Mouse (Mus musculus): Measurements from ENCODE around the gene Gemin7. TPM values are rescaled to one million over a fixed set of nuclear protein-coding genes. Genes with fewer than 3 reads are reported as not detected.
A peak's percentile ranks its signal among the peaks of the same experiment; 100 is the strongest.

Gene Gemin7
- total and polyA plus RNA-seq, 2 experiments from 2014 or later: 38.2 to 148 TPM

DNA sequence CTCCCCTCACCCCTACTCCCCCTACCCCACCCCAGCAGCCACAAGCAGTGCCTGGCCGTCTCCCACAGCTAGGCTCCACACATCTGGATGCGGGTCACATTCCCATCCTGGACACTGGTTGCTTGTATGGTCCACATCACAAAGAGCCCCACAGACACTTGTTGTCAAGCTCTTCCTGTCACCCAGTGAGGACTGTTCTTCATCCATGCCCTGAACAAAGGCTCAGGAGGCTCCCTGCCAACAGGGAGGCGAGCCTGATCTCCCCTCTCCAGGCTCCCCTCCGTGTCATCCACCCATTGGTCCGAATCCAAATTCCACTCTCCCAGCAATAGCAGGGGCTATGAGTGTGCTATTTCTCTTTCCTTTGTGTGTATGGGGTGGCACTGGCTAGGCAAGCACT is 23.2 kb upstream of the Gemin7 start:
- Histone ChIP-seq H3K36me3 (ENCODE audit: insufficient read depth) (peaks cover 27% of the 10 kb centered on the region), H3K4me1 (ENCODE audit: insufficient read depth) (peaks cover 15% of the 10 kb centered on the region), H3K9ac (no peak overlapping the region), H3K9me3 (ENCODE audit: low read length) (no peaks in the 10 kb centered on the region), H3K4me3 (ENCODE audit: low read depth, low read length) (no peak overlapping the region), H3K27me3 (ENCODE audit: insufficient read depth, low read length) (no peaks in the 10 kb centered on the region), H3K4me2 (ENCODE audit: low read depth) (no peak overlapping the region), H3K27ac (ENCODE audit: low read depth, low read length) (no peak overlapping the region)
- ATAC-seq (peak; percentile 52), DNase-seq (peak; percentile 52)
- 48% methylated on average over 5 of the region's 5 CpGs for WGBS
- no peak for TF ChIP-seq CTCF (IDR thresholded peaks at IDR 0.05; ENCODE audit: low read depth)

DNA sequence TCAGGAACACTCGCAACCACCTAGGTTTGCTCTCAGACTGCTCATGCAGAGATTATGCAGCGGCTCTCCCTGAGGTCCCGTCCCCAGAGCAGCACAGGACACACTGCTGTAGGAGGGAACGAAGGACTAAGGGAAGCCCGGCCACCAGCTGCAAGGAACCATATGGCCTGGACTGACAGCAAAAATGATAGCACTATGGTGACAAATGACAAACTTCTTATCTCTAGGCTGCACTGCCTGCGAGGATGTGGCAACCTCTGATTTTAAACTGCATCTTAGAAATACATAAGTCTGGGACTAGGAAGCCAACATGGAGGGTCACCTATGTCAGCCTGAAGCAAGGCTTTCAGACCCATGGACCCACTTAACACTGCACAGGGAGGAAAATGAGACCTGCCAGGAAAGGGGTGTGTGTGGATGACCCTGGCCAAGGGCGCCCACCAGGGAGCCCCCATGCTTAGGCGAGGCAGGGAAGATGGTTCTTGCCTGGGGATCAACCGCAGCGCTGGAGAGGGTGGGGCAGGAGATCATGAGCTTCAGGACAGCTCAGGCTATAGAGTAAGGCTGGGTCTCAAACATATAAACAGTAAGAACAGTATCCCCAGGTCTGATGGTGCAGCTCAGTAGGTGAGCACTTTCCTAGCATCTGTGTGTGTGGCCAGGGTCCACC is 15.8 kb upstream of the Gemin7 start:
- no peaks in the 10 kb centered on the region for H3K9me3 ChIP-seq (ENCODE audit: low read length)
- no peak for DNase-seq
- no peak overlapping the region for H3K4me2 ChIP-seq (ENCODE audit: low read depth)
- no peak for ATAC-seq
- peaks cover 65% of the 10 kb centered on the region for H3K36me3 ChIP-seq (ENCODE audit: insufficient read depth)
- H3K4me1 ChIP-seq (ENCODE audit: insufficient read depth): no peaks in the 10 kb centered on the region
- no peak overlapping the region for H3K27ac ChIP-seq (ENCODE audit: low read depth, low read length)
- 93% methylated on average over 10 of the region's 10 CpGs for WGBS
- no peak for TF ChIP-seq CTCF (IDR thresholded peaks at IDR 0.05; ENCODE audit: low read depth)
- no peaks in the 10 kb centered on the region for H3K27me3 ChIP-seq (ENCODE audit: insufficient read depth, low read length)
- H3K9ac ChIP-seq: no peak overlapping the region
- no peak overlapping the region for H3K4me3 ChIP-seq (ENCODE audit: low read depth, low read length)

DNA sequence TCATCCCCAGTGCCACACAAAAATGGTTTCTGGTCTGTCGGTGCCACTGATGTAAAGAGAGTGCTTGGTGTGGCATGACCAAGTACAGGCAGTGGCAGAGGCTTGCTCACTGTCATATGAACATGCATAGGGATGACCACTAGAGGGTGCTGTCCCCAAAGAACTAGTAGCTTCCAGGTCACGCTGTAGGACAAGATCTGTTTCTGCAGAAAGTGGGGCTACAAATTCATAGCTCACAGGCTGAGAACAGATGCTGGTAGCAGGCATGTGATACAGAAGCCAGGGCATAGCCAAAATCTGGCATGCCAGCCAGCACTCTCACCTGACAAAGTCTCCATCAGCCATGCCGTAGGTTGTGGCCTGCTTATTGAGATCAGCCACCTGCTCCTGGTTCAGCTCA is 12.5 kb upstream of the Gemin7 start:
- Histone ChIP-seq H3K9ac (no peak overlapping the region), H3K4me3 (ENCODE audit: low read depth, low read length) (no peak overlapping the region), H3K4me2 (ENCODE audit: low read depth) (no peak overlapping the region), H3K27ac (ENCODE audit: low read depth, low read length) (no peak overlapping the region), H3K36me3 (ENCODE audit: insufficient read depth) (peaks cover 83% of the 10 kb centered on the region), H3K4me1 (ENCODE audit: insufficient read depth) (no peaks in the 10 kb centered on the region), H3K9me3 (ENCODE audit: low read length) (no peaks in the 10 kb centered on the region), H3K27me3 (ENCODE audit: insufficient read depth, low read length) (no peaks in the 10 kb centered on the region)
- WGBS: 47% methylated on average over 3 of the region's 3 CpGs
- TF ChIP-seq CTCF (IDR thresholded peaks at IDR 0.05; ENCODE audit: low read depth): peak; percentile 91
- DNase-seq: peak; percentile 81
- ATAC-seq: peak; percentile 85

DNA sequence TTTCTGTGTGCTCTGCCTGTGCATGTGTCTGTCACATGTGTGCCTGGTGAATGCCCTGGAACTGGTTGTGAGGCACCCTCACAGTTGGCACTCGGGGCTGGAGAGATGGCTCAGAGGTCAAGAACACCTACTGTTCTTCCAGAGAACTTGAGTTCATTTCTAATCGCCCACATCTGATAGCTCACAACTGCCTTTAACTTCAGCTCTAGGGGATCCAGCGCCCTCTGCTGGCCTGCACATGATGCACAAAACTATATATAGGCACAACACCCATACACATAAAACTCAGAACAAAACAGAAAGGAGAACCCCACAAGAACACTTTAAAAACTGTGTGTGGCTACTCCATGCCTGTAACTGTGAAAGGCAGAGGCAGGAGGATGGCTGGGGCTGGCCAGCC is 11.8 kb upstream of the Gemin7 start:
- no peak overlapping the region for H3K9ac ChIP-seq
- ATAC-seq: peak; percentile 44; the same call in 1 of the 2 replicates
- peak; percentile 57 for DNase-seq
- no peak overlapping the region for H3K27ac ChIP-seq (ENCODE audit: low read depth, low read length)
- no peak overlapping the region for H3K4me2 ChIP-seq (ENCODE audit: low read depth)
- H3K9me3 ChIP-seq (ENCODE audit: low read length): no peaks in the 10 kb centered on the region
- no peaks in the 10 kb centered on the region for H3K4me1 ChIP-seq (ENCODE audit: insufficient read depth)
- H3K36me3 ChIP-seq (ENCODE audit: insufficient read depth): peaks cover 89% of the 10 kb centered on the region
- TF ChIP-seq CTCF (IDR thresholded peaks at IDR 0.05; ENCODE audit: low read depth): peak; percentile 76
- no peak overlapping the region for H3K4me3 ChIP-seq (ENCODE audit: low read depth, low read length)
- 41% methylated on average over 3 of the region's 3 CpGs for WGBS
- H3K27me3 ChIP-seq (ENCODE audit: insufficient read depth, low read length): no peaks in the 10 kb centered on the region

- ATAC-seq (no peak), DNase-seq (no peak)
- WGBS: 80% methylated on average over 46 of the region's 46 CpGs
- Histone ChIP-seq H3K4me2 (ENCODE audit: low read depth) (no peak overlapping the region), H3K9ac (no peak overlapping the region), H3K4me3 (ENCODE audit: low read depth, low read length) (no peak overlapping the region), H3K27ac (ENCODE audit: low read depth, low read length) (no peak overlapping the region), H3K4me1 (ENCODE audit: insufficient read depth) (no peaks in the 10 kb centered on the region), H3K36me3 (ENCODE audit: insufficient read depth) (peaks cover 88% of the 10 kb centered on the region), H3K27me3 (ENCODE audit: insufficient read depth, low read length) (no peaks in the 10 kb centered on the region), H3K9me3 (ENCODE audit: low read length) (no peaks in the 10 kb centered on the region)
- no peak for TF ChIP-seq CTCF (IDR thresholded peaks at IDR 0.05; ENCODE audit: low read depth)
These were observed 8.9 kb upstream of the Gemin7 start for GRCm38 (mm10) chr7:19586269-19586668.

- WGBS: 92% methylated on average over 8 of the region's 8 CpGs
- no peak for TF ChIP-seq CTCF (IDR thresholded peaks at IDR 0.05; ENCODE audit: low read depth)
- peaks cover 17% of the 10 kb centered on the region for H3K27me3 ChIP-seq (ENCODE audit: insufficient read depth, low read length)
- H3K27ac ChIP-seq (ENCODE audit: low read depth, low read length): no peak overlapping the region
- no peaks in the 10 kb centered on the region for H3K9me3 ChIP-seq (ENCODE audit: low read length)
- H3K4me2 ChIP-seq (ENCODE audit: low read depth): no peak overlapping the region
- DNase-seq: no peak
- peaks cover 3% of the 10 kb centered on the region; the same call in 1 of the 2 replicates for H3K4me1 ChIP-seq (ENCODE audit: insufficient read depth)
- H3K36me3 ChIP-seq (ENCODE audit: insufficient read depth): peaks cover 48% of the 10 kb centered on the region
- no peak overlapping the region for H3K9ac ChIP-seq
- ATAC-seq: no peak
- H3K4me3 ChIP-seq (ENCODE audit: low read depth, low read length): no peak overlapping the region
These were observed 3.2 kb upstream of the Gemin7 start for GRCm38 (mm10) chr7:19580634-19581033.

- ATAC-seq: no peak
- Histone ChIP-seq H3K27me3 (ENCODE audit: insufficient read depth, low read length) (peaks cover 17% of the 10 kb centered on the region), H3K36me3 (ENCODE audit: insufficient read depth) (peaks cover 39% of the 10 kb centered on the region), H3K9me3 (ENCODE audit: low read length) (no peaks in the 10 kb centered on the region), H3K4me3 (ENCODE audit: low read depth, low read length) (no peak overlapping the region), H3K27ac (ENCODE audit: low read depth, low read length) (no peak overlapping the region), H3K4me1 (ENCODE audit: insufficient read depth) (peaks cover 3% of the 10 kb centered on the region; the same call in 1 of the 2 replicates), H3K4me2 (ENCODE audit: low read depth) (no peak overlapping the region), H3K9ac (no peak overlapping the region)
- no peak for DNase-seq
- WGBS: 78% methylated on average over 10 of the region's 10 CpGs
- no peak for TF ChIP-seq CTCF (IDR thresholded peaks at IDR 0.05; ENCODE audit: low read depth)
These were observed 2.4 kb upstream of the Gemin7 start for GRCm38 (mm10) chr7:19579751-19580150.

All from forebrain, postnatal 0 days (tissue).